Mouse (Mus musculus): ENCODE results near the gene Sgip1.

DNA sequence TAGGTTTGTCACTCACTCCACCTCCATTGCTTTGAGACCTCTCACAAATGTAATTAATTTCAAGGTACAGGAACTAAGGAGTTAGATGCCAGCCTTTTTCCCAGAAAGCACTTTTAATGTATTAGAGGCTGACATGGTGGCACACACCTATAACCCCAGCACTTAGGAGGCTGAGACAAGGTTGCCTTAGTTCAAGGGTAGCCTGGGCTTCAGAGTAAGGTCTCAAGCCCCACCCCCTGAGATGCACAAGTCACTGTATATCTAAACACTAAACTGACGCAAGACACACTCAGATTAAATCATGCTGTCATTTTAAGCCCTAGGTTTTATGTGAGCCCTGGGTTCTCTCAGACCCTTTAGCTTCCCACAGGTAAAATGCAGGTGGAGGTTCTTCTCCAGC, 92.1 kb downstream of the Sgip1 start:
- TF ChIP-seq CTCF (IDR thresholded peaks at IDR 0.05; ENCODE audit: low read depth): no peak
- TF ChIP-seq EP300 (IDR thresholded peaks at IDR 0.05; ENCODE audit: low read depth): no peak
